Mouse (Mus musculus) embryonic facial prominence, embryonic 14.5 days (tissue): ENCODE data around the gene Gm2a. TPM values are rescaled to one million over a fixed set of nuclear protein-coding genes. Genes with fewer than 3 reads are reported as not detected.

Source experiments
- ATAC-seq: fragments of 200-750 bp; cut with Nextera tagmentation; 2 replicates; pipeline ENCODE4 v1.8.0; 2017; ENCODE audit warnings: low read depth, moderate number of reproducible peaks, moderate TSS enrichment
- DNase-seq: peaks from one replicate; pipeline ENCODE4 v3.0.0-alpha.2; 2015; ENCODE audit warnings: low spot score
- H3K27ac ChIP-seq: fragments of 300-500 bp; sonication (generic); replicated peaks from 2 replicates; pipeline ENCODE4 v1.5.1; 2014; ENCODE audit warnings: low read depth, mild to moderate bottlenecking, low read length, moderate library complexity
- H3K27me3 ChIP-seq: fragments of 300-500 bp; sonication (generic); replicated peaks from 2 replicates; pipeline ENCODE4 v1.6.1; 2014; ENCODE audit warnings: low read length; ENCODE audit not compliant: control insufficient read depth, insufficient read depth
- H3K36me3 ChIP-seq: fragments of 300-500 bp; sonication (generic); 2 replicates; pipeline ENCODE4 v1.6.1; 2014; ENCODE audit warnings: low read length, mixed read lengths; ENCODE audit not compliant: control insufficient read depth, insufficient read depth
- H3K4me1 ChIP-seq: fragments of 300-500 bp; sonication (generic); 2 replicates; pipeline ENCODE4 v1.6.1; 2014; ENCODE audit warnings: antibody characterized with exemption, low read length; ENCODE audit not compliant: control insufficient read depth, insufficient read depth
- H3K4me2 ChIP-seq: fragments of 300-500 bp; sonication (generic); 2 replicates; pipeline ENCODE4 v1.6.1; 2014; ENCODE audit warnings: low read depth, mild to moderate bottlenecking, low read length, moderate library complexity, mixed read lengths
- H3K4me3 ChIP-seq: fragments of 300-500 bp; sonication (generic); 2 replicates; pipeline ENCODE4 v1.5.1; 2014; ENCODE audit warnings: low read depth, mild to moderate bottlenecking, low read length
- H3K9ac ChIP-seq: fragments of 300-500 bp; sonication (generic); 2 replicates; pipeline ENCODE4 v1.6.1; 2014; ENCODE audit warnings: low read depth, mild to moderate bottlenecking, low read length, moderate library complexity, mixed read lengths
- H3K9me3 ChIP-seq: fragments of 300-500 bp; sonication (generic); 2 replicates; pipeline ENCODE4 v1.6.1; 2016; ENCODE audit warnings: low read length; ENCODE audit not compliant: control insufficient read depth
- WGBS: fragments of 180-500 bp; shearing (Covaris S2); extraction: QIAGEN DNeasy Blood & Tissue Kit; methylation state at CpG from one replicate; pipeline ENCODE4 v1.1.7; 2014; 5-methylcytosine and 5-hydroxymethylcytosine counted together
- polyA plus RNA-seq: library from polyadenylated mRNA; unstranded; fragments of >200 nt; fragmentation: Nextera tagmentation; extraction: Ambion mirVana; gene quantifications from 2 replicates; pipeline ENCODE4 v1.2.1, GENCODE M21; 2014

Gene Gm2a
- polyA plus RNA-seq, 1 experiment from 2014 or later: 28.2 TPM

- Histone ChIP-seq H3K4me3 (no peak overlapping the region), H3K36me3 (no peaks in the 10 kb centered on the region)
These were observed 43.6 kb downstream of the Gm2a start for GRCm38 (mm10) chr11:55141502-55141901.

DNA sequence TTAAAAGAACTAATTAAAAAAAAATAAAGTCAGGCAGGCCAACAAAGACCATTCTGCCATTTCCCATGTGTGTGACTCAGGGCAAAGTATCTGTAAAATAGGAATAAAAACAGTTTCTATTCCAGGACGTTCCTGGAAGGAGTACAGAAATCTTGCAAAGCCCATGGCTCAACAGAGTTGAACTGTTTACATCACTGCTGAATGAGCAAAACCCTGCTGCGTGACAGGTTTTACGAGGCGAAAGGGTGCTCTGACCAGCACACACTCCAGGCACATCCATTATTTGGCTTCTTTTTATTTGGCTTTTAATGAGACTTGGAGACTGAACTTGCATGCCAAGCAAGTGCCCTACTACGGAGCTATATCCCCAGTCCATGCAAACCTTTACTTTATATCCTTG lies 46.1 kb downstream of the Gm2a start:
- H3K27ac ChIP-seq: no peak overlapping the region
- H3K27me3 ChIP-seq: no peaks in the 10 kb centered on the region
- no peak overlapping the region for H3K4me3 ChIP-seq
- no peaks in the 10 kb centered on the region for H3K9me3 ChIP-seq
- no peak overlapping the region for H3K9ac ChIP-seq
- H3K4me2 ChIP-seq: no peak overlapping the region
- H3K36me3 ChIP-seq: no peaks in the 10 kb centered on the region
- H3K4me1 ChIP-seq: no peaks in the 10 kb centered on the region
- ATAC-seq (no peak), DNase-seq (no peak)
- WGBS: 74% methylated on average over 5 of the region's 5 CpGs

More at GRCm38 (mm10) chr11:55141502-55141901, 43.6 kb downstream of the Gm2a start:
- ATAC-seq (no peak), DNase-seq (no peak)
- Histone ChIP-seq H3K4me1 (no peaks in the 10 kb centered on the region), H3K27ac (no peak overlapping the region), H3K27me3 (no peaks in the 10 kb centered on the region), H3K9ac (no peak overlapping the region), H3K9me3 (no peaks in the 10 kb centered on the region), H3K4me2 (no peak overlapping the region)
- WGBS: 89% methylated on average over 4 of the region's 4 CpGs

DNA sequence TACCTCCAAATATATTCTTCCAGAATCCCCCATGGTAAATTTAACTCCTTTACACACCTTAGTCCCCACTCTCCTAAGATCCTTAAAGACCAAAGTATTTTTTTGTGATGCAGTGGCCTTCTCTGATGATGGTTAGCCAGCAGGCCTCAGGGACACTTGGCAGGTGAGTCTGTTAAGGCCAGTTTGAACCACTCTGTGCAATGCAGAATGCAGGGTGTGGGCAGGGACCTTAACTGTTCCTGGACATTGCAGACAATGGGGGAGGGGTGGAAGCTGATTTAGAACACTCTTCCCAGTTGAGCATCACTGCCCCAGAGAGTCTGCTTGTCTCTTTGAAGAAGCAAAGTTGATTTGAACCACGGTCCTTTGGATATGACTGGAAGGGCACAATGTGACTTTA lies 48.9 kb downstream of the Gm2a start:
- Histone ChIP-seq H3K36me3 (no peaks in the 10 kb centered on the region), H3K27me3 (no peaks in the 10 kb centered on the region), H3K4me2 (no peak overlapping the region), H3K9me3 (no peaks in the 10 kb centered on the region), H3K9ac (no peak overlapping the region), H3K4me1 (no peaks in the 10 kb centered on the region), H3K4me3 (no peak overlapping the region), H3K27ac (no peak overlapping the region)
- no peak for DNase-seq
- 91% methylated on average over 1 of the region's 1 CpGs for WGBS
- no peak for ATAC-seq

- ATAC-seq (no peak), DNase-seq (no peak)
- Histone ChIP-seq H3K4me1 (no peaks in the 10 kb centered on the region), H3K9me3 (no peaks in the 10 kb centered on the region), H3K4me3 (no peak overlapping the region), H3K27ac (no peak overlapping the region), H3K9ac (no peak overlapping the region), H3K27me3 (no peaks in the 10 kb centered on the region), H3K36me3 (no peaks in the 10 kb centered on the region), H3K4me2 (no peak overlapping the region)
- 72% methylated on average over 6 of the region's 6 CpGs for WGBS
These were observed 49.5 kb downstream of the Gm2a start for GRCm38 (mm10) chr11:55147423-55147822.

DNA sequence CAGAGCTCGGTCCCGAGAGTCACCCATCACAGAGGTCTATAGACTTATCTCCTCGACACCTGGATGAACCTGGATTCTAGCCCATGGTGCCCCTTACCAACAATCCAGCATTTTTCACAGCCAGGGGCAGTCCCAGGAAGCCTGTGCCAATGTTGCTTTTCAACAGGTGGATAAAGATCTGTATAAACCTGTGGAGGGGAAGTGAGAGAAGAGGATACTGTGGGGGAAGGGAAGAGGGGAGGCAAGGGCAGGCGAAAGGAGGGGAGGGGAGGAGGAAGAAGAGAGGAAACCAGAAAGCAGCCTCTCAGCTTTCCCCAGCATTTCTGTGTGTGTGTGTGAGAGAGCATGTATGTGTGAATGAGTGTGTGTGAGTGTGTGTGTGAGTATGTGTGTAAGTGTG lies 50.5 kb downstream of the Gm2a start:
- Histone ChIP-seq H3K4me2 (no peak overlapping the region), H3K9me3 (no peaks in the 10 kb centered on the region), H3K4me3 (no peak overlapping the region), H3K27me3 (no peaks in the 10 kb centered on the region), H3K27ac (no peak overlapping the region), H3K36me3 (no peaks in the 10 kb centered on the region), H3K9ac (no peak overlapping the region), H3K4me1 (no peaks in the 10 kb centered on the region)
- DNase-seq (no peak), ATAC-seq (no peak)
- WGBS: 79% methylated on average over 4 of the region's 4 CpGs

DNA sequence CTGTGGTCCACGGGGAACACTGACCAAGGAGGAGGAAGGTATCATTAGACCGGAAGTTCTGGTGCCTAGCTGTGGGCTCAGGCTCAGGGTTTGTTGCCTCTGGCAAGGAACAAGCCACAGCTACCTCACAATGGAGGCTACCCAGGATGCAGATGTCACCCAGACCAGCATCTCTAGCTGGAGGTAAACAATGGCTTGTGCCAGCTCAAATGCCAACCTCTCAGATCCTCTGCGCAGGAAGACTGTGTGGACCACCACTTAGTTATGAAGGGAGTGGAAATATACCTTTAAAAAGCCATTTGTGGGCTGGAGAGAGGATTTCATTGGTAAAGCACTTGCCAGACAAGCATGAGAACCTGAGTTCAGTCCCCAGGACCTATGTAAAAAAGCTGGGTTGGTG lies 53.7 kb downstream of the Gm2a start, which contains the start of gene Slc36a3:
TSS of gene Slc36a3 (minus strand) at position 101 of the 400 bp plus-strand sequence.
- no peak within 1 kb of the TSS for H3K4me3 ChIP-seq
- no peaks in the 10 kb centered on the region for H3K4me1 ChIP-seq
- WGBS: 81% methylated on average over 3 of the region's 3 CpGs
- H3K4me2 ChIP-seq: no peak within 1 kb of the TSS
- ATAC-seq (no peak), DNase-seq (no peak)
- H3K27me3 ChIP-seq: no peaks in the 10 kb centered on the region
- H3K9ac ChIP-seq: no peak within 1 kb of the TSS
- H3K27ac ChIP-seq: no peak within 1 kb of the TSS
- no peaks in the 10 kb centered on the region for H3K9me3 ChIP-seq
- no peaks in the 10 kb centered on the region for H3K36me3 ChIP-seq

- no peaks in the 10 kb centered on the region for H3K36me3 ChIP-seq
- H3K27ac ChIP-seq: no peak overlapping the region
- DNase-seq (no peak), ATAC-seq (no peak)
- no peak overlapping the region for H3K9ac ChIP-seq
- H3K4me2 ChIP-seq: no peak overlapping the region
- no peak overlapping the region for H3K4me3 ChIP-seq
- H3K9me3 ChIP-seq: no peaks in the 10 kb centered on the region
- WGBS: 61% methylated on average over 3 of the region's 3 CpGs
- no peaks in the 10 kb centered on the region for H3K4me1 ChIP-seq
- no peaks in the 10 kb centered on the region for H3K27me3 ChIP-seq
These were observed 56.6 kb downstream of the Gm2a start for GRCm38 (mm10) chr11:55154398-55155069.

GRCm38 (mm10) chr11:55155070-55155421 lies 57.1 kb downstream of the Gm2a start:
- no peak overlapping the region for H3K27ac ChIP-seq
- H3K36me3 ChIP-seq: no peaks in the 10 kb centered on the region
- no peak overlapping the region for H3K4me3 ChIP-seq
- ATAC-seq (no peak), DNase-seq (no peak)
- no peak overlapping the region for H3K9ac ChIP-seq
- no peaks in the 10 kb centered on the region for H3K9me3 ChIP-seq
- H3K27me3 ChIP-seq: no peaks in the 10 kb centered on the region
- H3K4me2 ChIP-seq: no peak overlapping the region
- H3K4me1 ChIP-seq: no peaks in the 10 kb centered on the region
- WGBS: 70% methylated on average over 6 of the region's 6 CpGs

GRCm38 (mm10) chr11:55158785-55159359 lies 61.0 kb downstream of the Gm2a start:
- Histone ChIP-seq H3K9ac (no peak overlapping the region), H3K9me3 (no peaks in the 10 kb centered on the region), H3K4me1 (no peaks in the 10 kb centered on the region), H3K27me3 (no peaks in the 10 kb centered on the region), H3K36me3 (no peaks in the 10 kb centered on the region), H3K27ac (no peak overlapping the region), H3K4me3 (no peak overlapping the region), H3K4me2 (no peak overlapping the region)
- peak; percentile 72 for DNase-seq
- peak; percentile 50; the same call in 1 of the 2 replicates for ATAC-seq
- WGBS: 51% methylated on average over 13 of the region's 13 CpGs
